Mouse (Mus musculus) heart, adult 8-10 months (tissue): ENCODE data around the gene Sox5. TPM values are rescaled to one million over a fixed set of nuclear protein-coding genes. Genes with fewer than 3 reads are reported as not detected.
"Not testable (repeated sequence)": the region's sequence is repeated elsewhere in the genome, so short reads cannot be mapped to it uniquely, and the experiment has no call there.

Experiments
- DNase-seq: peaks from one replicate; pipeline ENCODE4 v3.0.0; 2022; ENCODE audit warnings: low spot score
- total RNA-seq, 4 experiments: library from RNA; stranded (reverse); gene quantifications; 2 replicates each; pipeline ENCODE4 v1.2.4; 2022

Sox5 gene
- total RNA-seq, 4 experiments from 2014 or later: 1.1 to 3.1 (median 2.2) TPM

- no peak for DNase-seq
Measured at GRCm38 (mm10) chr6:144197209-144198119, 584.3 kb downstream of the Sox5 start.

GRCm38 (mm10) chr6:144195934-144196333 lies 585.8 kb downstream of the Sox5 start:
- DNase-seq: no peak

- DNase-seq: no peak
Measured at GRCm38 (mm10) chr6:144183087-144183486, 598.7 kb downstream of the Sox5 start.

GRCm38 (mm10) chr6:144182429-144182828 lies 599.3 kb downstream of the Sox5 start:
- DNase-seq: not testable (repeated sequence)

GRCm38 (mm10) chr6:144181083-144181866 lies 600.5 kb downstream of the Sox5 start:
- peak; percentile 13 for DNase-seq

- no peak for DNase-seq
Measured at GRCm38 (mm10) chr6:144179111-144179510, 602.7 kb downstream of the Sox5 start.

GRCm38 (mm10) chr6:144176674-144177073 lies 605.1 kb downstream of the Sox5 start:
- no peak for DNase-seq

- no peak for DNase-seq
Measured at GRCm38 (mm10) chr6:144175590-144175989, 606.2 kb downstream of the Sox5 start.

GRCm38 (mm10) chr6:144170541-144170940 lies 611.2 kb downstream of the Sox5 start:
- DNase-seq: no peak

- DNase-seq: no peak
Measured at GRCm38 (mm10) chr6:144169791-144170190, 612.0 kb downstream of the Sox5 start.

- DNase-seq: no peak
Measured at GRCm38 (mm10) chr6:144168696-144169476, 612.9 kb downstream of the Sox5 start.

GRCm38 (mm10) chr6:144167058-144167457 lies 614.7 kb downstream of the Sox5 start:
- no peak for DNase-seq

GRCm38 (mm10) chr6:144166651-144167050 lies 615.1 kb downstream of the Sox5 start:
- no peak for DNase-seq

GRCm38 (mm10) chr6:144166104-144166503 lies 615.7 kb downstream of the Sox5 start:
- DNase-seq: peak; percentile 3

- no peak for DNase-seq
Measured at GRCm38 (mm10) chr6:144163501-144163900, 618.3 kb downstream of the Sox5 start.

GRCm38 (mm10) chr6:144158637-144159036 lies 623.1 kb downstream of the Sox5 start:
- DNase-seq: no peak

GRCm38 (mm10) chr6:144154892-144155424 lies 626.8 kb downstream of the Sox5 start:
- DNase-seq: no peak

- DNase-seq: no peak
Measured at GRCm38 (mm10) chr6:144151957-144152356, 629.8 kb downstream of the Sox5 start.

GRCm38 (mm10) chr6:144151075-144151474 lies 630.7 kb downstream of the Sox5 start:
- DNase-seq: no peak

GRCm38 (mm10) chr6:144137397-144137796 lies 644.4 kb downstream of the Sox5 start:
- no peak for DNase-seq

- no peak for DNase-seq
Measured at GRCm38 (mm10) chr6:144136894-144137293, 644.9 kb downstream of the Sox5 start.
